Mouse (Mus musculus) subcutaneous adipose tissue, adult 2 months (tissue): ENCODE data around the gene Golph3. TPM values are rescaled to one million over a fixed set of nuclear protein-coding genes. Genes with fewer than 3 reads are reported as not detected.

Experiments
- polyA plus RNA-seq: library from polyadenylated mRNA; depleted of rRNA; stranded (reverse); fragments of >200 nt; gene quantifications from 2 replicates; pipeline ENCODE4 v1.2.3, GENCODE M21; 2012; ENCODE audit warnings: low replicate concordance; rRNA removed

Gene Golph3
- polyA plus RNA-seq: 53.2 and 81.3 TPM in 2 replicates

DNA sequence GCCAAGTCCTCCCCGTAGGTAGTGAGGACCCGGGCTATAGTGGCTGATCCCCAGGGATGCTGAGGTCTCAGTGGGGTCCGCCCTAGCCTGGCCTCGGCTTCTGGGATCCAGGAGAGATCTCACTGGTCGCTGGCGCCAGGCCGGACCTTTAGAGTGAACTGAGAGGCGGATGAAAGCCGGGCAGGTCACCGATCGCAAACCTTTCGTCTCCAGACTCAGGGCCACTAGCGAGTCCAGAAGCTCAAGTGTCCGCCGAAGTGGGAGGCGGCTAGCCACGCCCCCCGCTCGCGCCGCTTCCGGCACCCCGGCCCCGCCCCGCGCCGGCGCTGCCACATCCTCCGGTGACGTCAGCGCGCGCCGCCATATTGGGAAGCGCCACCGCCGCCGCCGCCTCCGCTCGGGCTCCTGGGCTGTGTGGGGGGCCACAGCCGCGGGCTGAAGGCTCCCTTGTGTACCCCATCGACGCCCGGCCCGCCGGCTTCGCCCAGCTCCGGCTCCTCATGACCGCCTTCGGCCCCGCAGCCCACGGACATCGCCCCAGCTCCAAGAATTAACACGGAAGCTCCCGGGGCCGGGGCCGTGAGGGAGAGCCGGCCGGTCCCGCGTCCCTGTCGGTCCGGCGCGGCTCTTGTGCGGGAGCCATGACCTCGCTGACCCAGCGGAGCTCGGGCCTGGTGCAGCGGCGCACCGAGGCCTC, at the start of gene Golph3:
TSS of gene Golph3 (plus strand) at position 360 of the 697 bp plus-strand sequence.

DNA sequence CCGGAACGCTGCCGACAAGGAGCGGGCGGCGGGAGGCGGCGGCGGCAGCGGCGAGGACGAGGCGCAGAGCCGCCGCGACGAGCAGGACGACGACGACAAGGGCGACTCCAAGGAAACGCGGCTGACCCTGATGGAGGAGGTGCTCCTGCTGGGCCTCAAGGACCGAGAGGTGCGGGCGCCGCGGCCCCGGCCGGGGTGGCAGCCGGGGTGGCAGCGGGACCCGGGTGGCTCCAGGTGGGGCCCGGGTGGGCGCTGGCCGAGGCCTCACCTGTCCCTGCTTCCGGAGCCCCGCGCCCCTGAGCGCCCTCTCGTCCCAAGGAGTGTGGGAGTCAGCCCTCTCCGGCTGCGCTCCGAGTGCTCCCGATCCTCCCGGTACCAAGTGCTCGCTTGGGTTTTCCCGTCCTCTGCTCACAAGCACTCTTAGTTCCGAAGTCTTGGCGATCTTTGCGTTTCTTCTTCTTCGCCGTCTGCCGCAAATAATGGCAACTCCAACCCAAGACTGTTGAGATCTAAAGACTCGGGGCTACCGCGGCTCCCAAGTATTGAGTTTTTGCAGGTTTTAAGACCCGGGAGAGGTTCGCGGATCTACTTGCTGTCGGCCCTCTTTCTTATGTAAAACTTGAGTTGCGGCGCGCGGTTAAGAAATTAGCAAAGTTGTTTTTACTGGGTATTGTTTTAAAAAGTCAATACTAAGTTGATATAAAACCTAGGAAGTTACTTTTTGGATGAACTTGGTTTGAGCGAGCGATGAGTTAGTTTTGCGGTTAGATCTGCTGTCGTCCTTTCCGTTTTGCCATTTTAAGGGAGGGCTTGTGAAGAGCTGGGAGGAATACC, 755 bp downstream of the Golph3 start, which contains the start of gene 1810049J17Rik:
TSS of gene 1810049J17Rik (minus strand) at position 112 of the 834 bp plus-strand sequence.

Other genes with a start within 250 kb of the Golph3 start
- gene Zfr, start 203.6 kb upstream of the Golph3 start, polyA plus RNA-seq: 120 and 139 TPM in 2 replicates
- gene Mtmr12, start 116.4 kb upstream of the Golph3 start, polyA plus RNA-seq: 13.9 and 16.5 TPM in 2 replicates
- gene 1810049J17Rik, start 449 bp downstream of the Golph3 start, polyA plus RNA-seq: not detected in 2 replicates